Mouse (Mus musculus): ENCODE measurements around the gene Tceal9. TPM values are rescaled to one million over a fixed set of nuclear protein-coding genes. Genes with fewer than 3 reads are reported as not detected.

Gene Tceal9
- total RNA-seq, 2 experiments from 2014 or later = 119 to 122 TPM

DNA sequence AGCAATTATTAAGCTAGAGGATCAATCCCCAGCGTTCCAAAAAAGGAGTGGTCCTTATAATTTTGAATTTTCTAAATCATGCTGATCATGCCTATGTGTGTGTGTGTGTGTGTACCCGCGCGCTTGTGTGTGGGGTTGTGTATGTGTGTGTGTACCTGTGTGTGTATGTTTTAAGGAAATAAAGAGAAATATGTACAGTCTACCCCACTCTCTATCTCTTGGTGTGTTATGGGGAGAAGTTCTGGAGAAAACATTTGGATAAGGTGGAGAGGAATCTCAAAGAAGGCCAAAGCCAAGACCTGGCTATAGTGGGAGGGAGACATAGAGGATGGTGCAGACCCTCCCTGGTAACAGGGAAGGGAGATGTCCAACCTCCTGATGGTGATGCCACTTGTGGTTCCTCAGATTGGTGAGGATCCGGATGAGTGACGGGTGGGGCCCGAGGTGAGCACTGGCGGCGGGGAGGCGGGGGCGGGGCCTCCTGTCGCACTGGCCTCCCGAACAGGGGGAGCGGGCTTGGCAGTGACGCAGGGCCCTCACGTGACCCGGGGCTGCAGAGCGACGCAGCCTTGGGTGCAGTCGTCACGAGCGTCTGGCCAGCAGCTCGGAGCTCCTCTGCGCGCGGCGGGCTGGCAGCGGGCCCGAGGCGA lies 25.0 kb downstream of the Tceal9 start, which contains the start of gene Bex3:
Gene Bex3 (plus strand): TSS at position 511 of the 650 bp plus-strand sequence.
- intact Hi-C loops (cut with DNase I) = loop anchor here (1.0 kb wide), 1 partner anchor 25 kb away; the partner anchor contains the start of gene Tceal9
- DNase-seq (ENCODE audit: low spot score in 2 of 2) = peak; percentile 44 to 62

DNA sequence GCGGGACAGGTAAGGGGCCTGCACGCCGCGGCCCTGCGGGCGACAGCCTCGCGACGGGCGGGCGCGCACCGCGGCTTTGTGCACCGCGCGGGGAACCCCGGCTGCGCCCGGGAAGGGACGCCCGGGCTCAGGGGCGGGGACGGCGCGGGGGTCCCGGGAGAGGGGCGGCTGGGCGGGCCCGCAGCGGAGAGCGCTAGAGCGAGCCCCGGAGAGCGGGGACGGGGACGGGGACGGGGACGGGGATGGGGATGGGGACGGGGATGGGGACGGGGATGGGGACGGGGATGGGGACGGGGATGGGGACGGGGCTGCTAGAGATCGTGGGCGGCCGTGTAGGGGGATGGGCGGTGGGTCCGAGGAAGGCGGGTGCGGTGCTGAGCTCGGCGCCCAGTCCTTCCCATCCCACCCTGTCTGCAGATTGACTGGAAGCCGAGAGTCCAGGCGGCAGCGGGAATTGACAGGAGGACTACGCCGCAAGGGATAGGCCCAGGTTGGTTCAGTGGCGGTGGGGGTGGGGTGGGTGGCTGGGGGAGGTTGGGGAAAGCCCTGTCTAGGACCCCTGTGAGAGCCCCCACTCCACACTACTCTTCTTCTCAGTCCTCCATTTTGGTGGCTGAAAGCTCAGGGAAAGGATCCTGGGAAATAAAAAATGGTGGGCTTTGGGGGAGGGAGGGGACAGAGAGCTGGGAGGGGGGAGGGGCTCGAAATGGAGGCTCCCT lies 25.7 kb downstream of the Tceal9 start:
- intact Hi-C loops (cut with DNase I) = loop anchor here (1.0 kb wide), 1 partner anchor 25 kb away; the partner anchor contains the start of gene Tceal9
- peak in 1 of 2 experiments; percentile 6 for DNase-seq (ENCODE audit: low spot score in 2 of 2)

DNA sequence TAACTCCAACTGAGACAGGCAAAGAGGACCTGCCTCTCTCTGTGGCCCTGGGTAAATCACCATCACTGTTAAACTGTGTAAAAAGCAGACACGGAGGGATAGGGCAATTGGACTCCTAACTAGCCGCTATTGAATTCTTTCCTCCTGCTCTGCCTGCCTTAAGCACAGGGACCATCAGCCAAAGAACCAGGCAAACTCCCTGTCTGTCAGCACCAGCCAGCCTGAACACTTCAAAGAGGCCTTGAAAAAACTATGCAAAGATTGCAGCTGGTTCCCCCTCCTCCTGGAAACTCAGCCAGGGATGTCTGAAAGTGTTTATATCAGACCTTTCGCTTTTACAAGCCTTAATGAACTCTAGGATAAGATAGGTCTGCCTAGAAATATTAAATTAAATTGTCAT lies 29.7 kb downstream of the Tceal9 start:
- DNase-seq (ENCODE audit: low spot score in 2 of 2) = no peak
- intact Hi-C loops (cut with DNase I) = no loop called here

DNA sequence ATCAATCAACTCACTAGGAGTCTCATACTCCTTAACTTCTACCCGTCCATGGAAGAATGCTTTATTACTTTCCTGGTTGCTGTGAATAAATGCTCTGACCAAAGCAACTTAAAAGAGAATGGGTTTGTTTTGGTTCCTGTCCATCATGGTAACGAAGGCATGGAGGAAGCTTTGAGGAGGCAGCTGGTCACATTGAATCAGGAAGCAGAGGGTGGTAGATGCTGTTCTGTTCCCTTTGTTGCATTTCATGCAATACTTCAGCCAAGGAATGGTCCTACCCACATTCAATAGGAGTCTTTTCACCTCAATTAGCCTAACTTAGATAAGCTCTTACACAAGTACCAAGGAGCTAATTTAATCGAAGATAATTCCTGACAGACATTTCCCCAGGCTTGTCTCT lies 30.5 kb downstream of the Tceal9 start:
- intact Hi-C loops (cut with DNase I) = no loop called here
- DNase-seq (ENCODE audit: low spot score in 2 of 2) = no peak

DNA sequence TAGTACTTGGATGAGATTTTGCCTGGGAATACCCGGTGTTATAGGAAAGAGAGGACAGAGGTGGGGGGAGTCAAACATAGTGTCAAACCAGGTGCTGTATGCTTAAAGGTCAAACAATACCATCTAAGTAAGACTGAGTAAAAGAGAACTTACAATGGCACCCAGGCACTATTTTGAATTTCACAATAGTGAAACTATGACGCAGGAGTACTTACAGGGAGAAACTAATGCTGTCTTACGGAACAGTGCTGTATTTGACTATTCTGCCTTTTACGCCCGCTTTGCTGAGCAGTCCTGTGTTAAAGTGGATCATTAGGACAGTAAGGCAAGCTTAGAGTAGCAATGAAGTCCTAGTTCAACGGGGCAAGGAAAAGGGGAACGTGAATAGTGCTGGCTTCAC lies 32.7 kb downstream of the Tceal9 start:
- intact Hi-C loops (cut with DNase I) = no loop called here
- DNase-seq (ENCODE audit: low spot score in 2 of 2) = no peak

DNA sequence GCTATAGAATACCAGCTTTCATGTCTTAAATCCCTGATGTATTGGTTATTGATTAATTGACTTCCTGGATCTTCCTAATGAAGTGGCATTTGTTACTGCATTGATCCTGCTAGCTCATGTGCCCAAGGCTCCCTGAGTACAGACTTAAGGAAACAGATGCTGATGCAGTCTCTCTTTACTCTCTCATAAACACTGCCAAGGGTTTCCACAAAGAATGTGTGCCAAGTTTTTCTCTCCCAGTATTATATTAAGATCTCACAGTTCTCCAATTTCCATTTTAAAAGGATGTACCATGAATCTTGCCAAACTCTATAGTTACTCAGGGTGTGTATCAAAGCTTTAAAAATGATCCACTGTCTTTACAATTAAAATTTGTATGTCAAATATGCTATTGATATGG lies 33.5 kb downstream of the Tceal9 start:
- DNase-seq (ENCODE audit: low spot score in 2 of 2) = peak in 1 of 2 experiments; percentile 40
- intact Hi-C loops (cut with DNase I) = no loop called here

DNA sequence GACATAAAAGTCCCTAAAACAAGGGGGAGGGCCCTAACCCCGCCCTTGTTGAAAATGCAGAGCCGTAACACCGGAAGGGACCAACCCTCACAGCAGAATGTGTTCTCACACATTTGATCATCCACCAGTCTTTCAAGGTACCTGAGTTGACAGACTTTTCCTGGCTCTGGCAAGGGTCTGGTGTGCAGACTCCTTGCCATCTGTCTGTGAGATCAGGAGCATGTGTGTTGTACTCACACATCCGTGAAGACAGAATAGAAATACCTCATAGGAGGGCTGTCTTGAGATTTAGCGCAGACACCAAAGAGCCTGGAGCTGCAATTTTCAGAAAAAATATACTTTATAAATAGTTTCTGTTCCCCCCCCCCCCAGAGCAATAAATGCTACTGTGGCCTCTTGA lies 34.5 kb downstream of the Tceal9 start:
- DNase-seq (ENCODE audit: low spot score in 2 of 2) = peak in 1 of 2 experiments; percentile 50
- intact Hi-C loops (cut with DNase I) = no loop called here

DNA sequence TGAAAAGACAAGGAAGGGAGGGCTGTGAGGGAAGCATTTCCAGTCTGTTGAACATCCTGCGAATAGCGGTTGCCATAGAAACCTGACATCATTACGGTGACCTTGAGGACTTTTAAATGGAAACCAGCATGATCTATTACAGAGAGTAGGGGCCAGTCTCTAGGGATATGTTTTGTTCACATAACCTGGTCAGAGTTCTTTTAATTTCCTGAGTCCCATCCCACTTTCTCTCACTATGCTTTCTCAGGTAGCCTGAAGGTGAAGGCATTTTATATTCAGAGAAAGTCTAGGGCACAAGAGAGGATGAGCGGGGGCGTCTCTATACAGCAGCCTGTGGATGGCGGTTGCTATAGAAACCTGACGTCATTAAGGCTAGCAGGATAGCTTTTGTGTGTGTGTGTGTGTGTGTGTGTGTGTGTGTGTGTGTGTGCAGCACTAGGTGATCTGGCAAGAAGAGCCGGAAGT lies 46.0 kb downstream of the Tceal9 start:
- peak; percentile 59 to 82 for DNase-seq (ENCODE audit: low spot score in 2 of 2)

More for the DNA sequence above, 46.0 kb downstream of the Tceal9 start:
- intact Hi-C loops (cut with DNase I) = no loop called here

Other genes with a start within 250 kb of the Tceal9 start
- 10 to 100 TPM; 40.7 to 41.9 TPM for gene Arxes1, start 211.7 kb upstream of the Tceal9 start, total RNA-seq (2021)
- gene Bex2, start 176.8 kb upstream of the Tceal9 start, total RNA-seq (2021) = 100 to 1,000 TPM; 384 to 394 TPM
- gene Nxf3, start 159.8 kb upstream of the Tceal9 start, total RNA-seq (2021) = not detected
- 10 to 100 TPM; 19.8 to 22.3 TPM for gene Bex4, start 106.1 kb upstream of the Tceal9 start, total RNA-seq (2021)
- 10 to 100 TPM; 32.8 to 45.5 TPM for gene Tceal8, start 72.7 kb upstream of the Tceal9 start, total RNA-seq (2021)
- 100 to 1,000 TPM; 125 to 156 TPM for gene Tceal5, start 41.2 kb upstream of the Tceal9 start, total RNA-seq (2021)
- gene Tceal7, start 30.3 kb upstream of the Tceal9 start, total RNA-seq (2021) = 1 to 10 TPM; 1.9 to 2.2 TPM
- gene Bex1, start 29.6 kb upstream of the Tceal9 start, total RNA-seq (2021) = 10 to 100 TPM; 87.8 to 89.8 TPM
- gene Bex3, start 25.2 kb downstream of the Tceal9 start, total RNA-seq (2021) = 100 to 1,000 TPM; 307 to 324 TPM

Data from left cerebral cortex, postnatal 25 days (tissue).